Mouse (Mus musculus) megakaryocyte, embryonic 14.5 days (primary cell): Measurements from ENCODE around the gene Hist1h1c.

ENCODE experiments used
- FLI1 ChIP-seq: IDR thresholded peaks from 2 replicates; pipeline ENCODE4 v1.6.1; 2012; ENCODE audit warnings: low read length, inconsistent platforms, mixed read lengths
- GATA1 ChIP-seq: IDR thresholded peaks from 3 replicates; pipeline ENCODE4 v1.6.1; 2012; ENCODE audit warnings: mixed read lengths, low read length, inconsistent platforms, borderline replicate concordance

- TF ChIP-seq GATA1 (no peak), FLI1 (no peak)
Observed at GRCm38 (mm10) chr13:23698996-23699395, 39.6 kb upstream of the Hist1h1c start.
